Mouse (Mus musculus) olfactory bulb, adult 2 months (tissue): ENCODE measurements around the gene Sik3. TPM values are rescaled to one million over a fixed set of nuclear protein-coding genes. Genes with fewer than 3 reads are reported as not detected.

Source experiments
- H3K27ac ChIP-seq: fragments of 200-500 bp; 2 replicates; pipeline ENCODE4 v1.5.1; 2012; ENCODE audit warnings: low read depth, low read length; ENCODE audit not compliant: insufficient read depth
- H3K4me1 ChIP-seq: fragments of 200-500 bp; 2 replicates; pipeline ENCODE4 v1.6.1; 2012; ENCODE audit warnings: low read length; ENCODE audit not compliant: control insufficient read depth, insufficient read depth
- H3K4me3 ChIP-seq: fragments of 200-500 bp; 2 replicates; pipeline ENCODE4 v1.5.1; 2012; ENCODE audit warnings: mild to moderate bottlenecking, low read depth, low read length, moderate library complexity; ENCODE audit not compliant: insufficient read depth
- CTCF ChIP-seq: fragments of 200-500 bp; IDR thresholded peaks from 2 replicates; pipeline ENCODE4 v1.5.1; 2012; ENCODE audit warnings: low read depth, mild to moderate bottlenecking, low read length, moderate library complexity; ENCODE audit not compliant: insufficient read depth
- POLR2A ChIP-seq: fragments of 200-500 bp; IDR thresholded peaks from 2 replicates; pipeline ENCODE4 v1.6.1; 2012; ENCODE audit warnings: mild to moderate bottlenecking, low read depth, low read length, moderate library complexity; ENCODE audit not compliant: insufficient read depth
- WGBS: fragments of 180-500 bp; shearing (Covaris S2); methylation state at CpG from one replicate; pipeline ENCODE4 v1.1.7; 2018; 5-methylcytosine and 5-hydroxymethylcytosine counted together
- polyA plus RNA-seq: library from polyadenylated mRNA; stranded (reverse); fragments of >200 nt; gene quantifications from 2 replicates; pipeline ENCODE4 v1.2.4, GENCODE M21; 2012; ENCODE audit warnings: low replicate concordance; ENCODE audit not compliant: missing spikeins, insufficient read depth, insufficient read length

Sik3 gene
- polyA plus RNA-seq, 1 experiment = 51.7 TPM

- TF ChIP-seq POLR2A (no peak), CTCF (no peak)
- Histone ChIP-seq H3K4me3 (no peak overlapping the region), H3K4me1 (peaks cover 19% of the 10 kb centered on the region), H3K27ac (no peak overlapping the region)
- 92% methylated on average over 9 of the region's 9 CpGs for WGBS
Observed at GRCm38 (mm10) chr9:46106105-46106504, 93.5 kb downstream of the Sik3 start.

- H3K27ac ChIP-seq = peak overlapping the region; percentile 68
- peaks cover 24% of the 10 kb centered on the region for H3K4me1 ChIP-seq
- no peak overlapping the region for H3K4me3 ChIP-seq
- 27% methylated on average over 7 of the region's 7 CpGs for WGBS
- TF ChIP-seq CTCF = no peak
- TF ChIP-seq POLR2A = no peak
Observed at GRCm38 (mm10) chr9:46110648-46111047, 98.0 kb downstream of the Sik3 start.

- peak overlapping the region; percentile 15; the same call in 1 of the 2 replicates for H3K27ac ChIP-seq
- no peak for TF ChIP-seq POLR2A
- TF ChIP-seq CTCF = no peak
Observed at GRCm38 (mm10) chr9:46111334-46111733, 98.7 kb downstream of the Sik3 start.

GRCm38 (mm10) chr9:46112246-46112645, 99.6 kb downstream of the Sik3 start:
- WGBS = 49% methylated on average over 5 of the region's 5 CpGs
- Histone ChIP-seq H3K27ac (no peak overlapping the region), H3K4me3 (no peak overlapping the region), H3K4me1 (peaks cover 19% of the 10 kb centered on the region)
- TF ChIP-seq POLR2A = no peak
- no peak for TF ChIP-seq CTCF

More at GRCm38 (mm10) chr9:46111334-46111733, 98.7 kb downstream of the Sik3 start:
- Histone ChIP-seq H3K4me1 (peaks cover 23% of the 10 kb centered on the region), H3K4me3 (no peak overlapping the region)

- no peak overlapping the region for H3K4me3 ChIP-seq
- WGBS = 64% methylated on average over 8 of the region's 8 CpGs
- TF ChIP-seq POLR2A (no peak), CTCF (no peak)
- peaks cover 23% of the 10 kb centered on the region for H3K4me1 ChIP-seq
- peak overlapping the region; percentile 52; the same call in 1 of the 2 replicates for H3K27ac ChIP-seq
Observed at GRCm38 (mm10) chr9:46118844-46119385, 106.3 kb downstream of the Sik3 start.

- peak overlapping the region; percentile 73; the same call in 1 of the 2 replicates for H3K27ac ChIP-seq
- TF ChIP-seq CTCF = no peak
- TF ChIP-seq POLR2A = no peak
- no peak overlapping the region for H3K4me3 ChIP-seq
- WGBS = 7% methylated on average over 6 of the region's 6 CpGs
- H3K4me1 ChIP-seq = peaks cover 23% of the 10 kb centered on the region
Observed at GRCm38 (mm10) chr9:46119943-46120441, 107.4 kb downstream of the Sik3 start.

- 0 out of 2 replicates have a peak overlapping the region, but pooled peaks have one; percentile 73 for H3K27ac ChIP-seq
- 75% methylated on average over 6 of the region's 6 CpGs for WGBS
- H3K4me1 ChIP-seq = peaks cover 20% of the 10 kb centered on the region
- no peak overlapping the region for H3K4me3 ChIP-seq
- no peak for TF ChIP-seq CTCF
- TF ChIP-seq POLR2A = no peak
Observed at GRCm38 (mm10) chr9:46120468-46121253, 108.0 kb downstream of the Sik3 start.

- TF ChIP-seq CTCF (no peak), POLR2A (no peak)
- WGBS = 86% methylated on average over 4 of the region's 4 CpGs
- Histone ChIP-seq H3K27ac (no peak overlapping the region), H3K4me3 (no peak overlapping the region), H3K4me1 (peaks cover 17% of the 10 kb centered on the region)
Observed at GRCm38 (mm10) chr9:46121486-46121885, 108.9 kb downstream of the Sik3 start.

GRCm38 (mm10) chr9:46122731-46123130, 110.1 kb downstream of the Sik3 start:
- WGBS = 65% methylated on average over 9 of the region's 9 CpGs
- Histone ChIP-seq H3K4me1 (peaks cover 22% of the 10 kb centered on the region), H3K4me3 (no peak overlapping the region), H3K27ac (peak overlapping the region; percentile 63; the same call in 1 of the 2 replicates)
- TF ChIP-seq CTCF (no peak), POLR2A (no peak)
